Mouse (Mus musculus) embryo, embryonic 10 days (tissue): ENCODE measurements around the gene Dlg5.
A peak's percentile ranks its signal among the peaks of the same experiment; 100 is the strongest.

ENCODE experiments used
- DNase-seq: peaks from one replicate; pipeline ENCODE4 v3.0.0-alpha.2; 2015; ENCODE audit warnings: low spot score

Gene Dlg5

GRCm38 (mm10) chr14:24190131-24190530, 55.6 kb downstream of the Dlg5 start:
- no peak for DNase-seq

- DNase-seq, result no peak
Observed at GRCm38 (mm10) chr14:24189598-24189997, 56.1 kb downstream of the Dlg5 start.

DNA sequence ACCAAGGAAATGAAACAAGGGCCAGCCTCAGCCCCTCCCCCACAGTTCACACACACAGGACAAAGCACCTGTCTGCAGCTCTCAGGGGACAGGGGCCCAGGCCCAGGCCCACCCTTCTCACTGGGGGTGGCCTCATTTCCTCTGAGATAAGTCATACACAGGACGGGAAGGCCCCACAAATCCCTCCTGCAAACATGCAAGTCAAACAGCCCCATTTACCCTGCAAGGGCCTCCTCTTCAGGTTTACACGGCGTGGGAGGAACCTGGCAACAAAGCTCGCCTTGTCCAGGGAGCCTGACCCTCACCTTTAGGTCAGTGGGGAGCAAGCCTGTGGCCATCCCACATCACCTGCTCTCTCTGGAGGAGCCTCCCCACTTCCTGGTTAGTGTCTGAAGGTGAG, 60.2 kb downstream of the Dlg5 start:
- DNase-seq, result no peak

DNA sequence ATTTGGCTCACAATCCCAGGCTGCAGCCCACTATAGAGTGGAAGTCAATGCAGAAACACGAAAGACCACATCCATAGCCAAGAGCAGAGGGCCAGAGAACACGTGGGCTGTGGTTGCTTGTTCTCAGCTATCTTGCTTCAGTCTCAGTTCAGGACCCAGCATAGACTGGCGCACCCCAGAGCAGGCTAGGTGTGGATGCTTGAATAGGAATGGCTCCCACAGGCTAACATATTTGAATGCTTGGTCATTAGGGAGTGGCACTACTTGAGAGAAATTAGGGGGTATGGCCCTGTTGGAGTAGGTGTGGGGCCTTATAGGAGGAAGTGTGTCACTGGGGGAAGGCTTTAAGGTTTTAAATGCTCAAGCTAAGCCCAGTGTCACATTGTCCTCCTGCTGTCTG, 62.8 kb downstream of the Dlg5 start:
- DNase-seq, result no peak

GRCm38 (mm10) chr14:24181811-24182506, 63.8 kb downstream of the Dlg5 start:
- DNase-seq, result peak; percentile 89

DNA sequence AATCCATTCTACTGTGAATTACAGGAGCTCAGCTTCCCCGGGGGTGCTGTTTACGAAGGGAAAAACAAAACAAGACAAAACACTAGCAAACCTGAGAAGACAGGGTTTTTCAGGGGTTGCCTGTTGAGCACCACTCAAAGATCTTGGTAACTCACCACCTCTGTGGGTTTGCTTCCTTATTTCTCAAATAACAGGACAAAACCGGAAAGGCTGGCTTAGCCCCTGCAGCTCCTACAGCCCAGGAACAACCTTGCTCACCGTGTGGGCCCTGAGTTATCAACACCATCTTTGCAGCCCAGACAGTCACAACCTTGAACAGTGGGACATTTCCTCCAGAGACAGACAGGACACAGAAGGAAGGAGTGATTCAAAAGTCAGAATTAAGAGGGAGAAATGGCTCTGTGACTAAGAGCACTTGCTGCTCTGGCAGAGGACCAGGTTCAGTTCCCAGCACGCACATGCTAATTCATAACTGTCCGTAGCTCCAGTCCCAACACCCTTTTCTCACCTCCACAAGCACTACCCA, 66.2 kb downstream of the Dlg5 start:
- DNase-seq, result no peak

GRCm38 (mm10) chr14:24176609-24177008, 69.1 kb downstream of the Dlg5 start:
- DNase-seq, result no peak

- no peak for DNase-seq
Observed at GRCm38 (mm10) chr14:24173326-24173725, 72.4 kb downstream of the Dlg5 start.

DNA sequence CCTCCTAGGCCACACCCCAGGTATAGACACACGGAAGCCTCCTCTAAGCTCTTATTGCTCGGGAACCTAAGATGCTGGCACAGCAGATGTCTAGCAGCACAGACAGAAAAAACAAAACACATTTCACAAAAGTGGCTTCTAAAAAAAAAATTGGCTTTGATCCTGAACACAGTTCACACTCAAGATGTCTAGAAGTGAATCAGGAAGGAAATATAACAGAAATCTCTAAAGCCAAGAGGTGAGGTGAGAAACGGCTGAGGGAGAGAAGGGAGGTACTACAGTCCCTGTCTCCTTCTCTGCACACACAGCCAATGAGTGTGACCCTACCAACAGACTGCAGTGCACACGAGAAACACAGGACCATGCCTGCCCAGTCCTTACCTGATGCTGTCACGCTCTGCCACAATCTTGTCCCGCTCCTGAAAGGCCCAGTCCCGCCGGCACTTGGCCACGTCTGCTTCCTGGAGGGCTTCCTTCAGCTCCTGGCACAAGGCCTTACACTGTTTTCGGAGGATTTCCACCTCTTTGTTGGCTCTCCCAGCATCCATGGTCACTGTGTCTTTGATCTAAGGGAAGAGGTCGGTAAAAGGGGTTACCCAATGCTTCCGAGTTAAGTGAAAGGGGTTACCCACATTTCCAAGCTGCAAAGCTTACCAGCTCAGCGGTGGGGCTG, 73.9 kb downstream of the Dlg5 start:
- no peak for DNase-seq

DNA sequence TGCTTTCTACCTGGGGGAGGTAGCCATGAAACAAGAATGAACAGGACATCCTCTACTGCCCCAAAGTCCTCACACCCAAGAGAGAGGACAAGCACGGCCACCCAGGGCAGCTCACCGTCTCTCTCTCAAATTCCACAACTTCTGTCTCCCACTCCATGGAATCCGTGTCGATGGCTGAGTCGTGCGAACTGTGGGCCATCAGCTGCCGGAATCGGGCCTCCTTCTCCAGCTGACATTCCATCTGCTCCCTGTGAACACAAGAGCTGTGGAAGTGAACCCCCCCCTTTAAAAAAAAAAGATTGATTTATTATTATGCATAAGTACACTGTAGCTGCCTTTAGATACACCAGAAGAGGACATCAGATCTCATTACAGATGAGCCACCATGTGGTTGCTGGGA, 79.7 kb downstream of the Dlg5 start:
- no peak for DNase-seq

- DNase-seq, result no peak
Observed at GRCm38 (mm10) chr14:24164721-24165367, 80.9 kb downstream of the Dlg5 start.

DNA sequence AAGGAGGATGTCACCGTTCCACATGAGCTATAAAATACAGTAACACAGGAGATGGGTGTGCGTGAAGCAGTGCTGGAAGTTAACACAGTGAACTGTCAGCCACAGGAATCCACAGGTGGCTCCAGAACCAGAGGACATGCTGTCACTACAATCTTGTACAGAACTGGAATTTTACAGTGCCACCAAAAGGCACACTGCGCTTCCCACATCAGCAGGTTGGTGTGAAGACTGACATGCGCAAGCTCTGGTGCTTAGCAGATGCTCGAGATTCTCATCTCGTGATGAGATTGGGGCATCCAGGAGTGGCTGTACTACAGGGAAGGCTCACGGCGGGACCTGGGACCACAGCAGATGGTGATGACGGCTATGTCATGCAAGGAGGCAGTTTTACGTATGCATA, 82.9 kb downstream of the Dlg5 start:
- DNase-seq, result no peak

GRCm38 (mm10) chr14:24148892-24149291, 96.8 kb downstream of the Dlg5 start:
- no peak for DNase-seq

DNA sequence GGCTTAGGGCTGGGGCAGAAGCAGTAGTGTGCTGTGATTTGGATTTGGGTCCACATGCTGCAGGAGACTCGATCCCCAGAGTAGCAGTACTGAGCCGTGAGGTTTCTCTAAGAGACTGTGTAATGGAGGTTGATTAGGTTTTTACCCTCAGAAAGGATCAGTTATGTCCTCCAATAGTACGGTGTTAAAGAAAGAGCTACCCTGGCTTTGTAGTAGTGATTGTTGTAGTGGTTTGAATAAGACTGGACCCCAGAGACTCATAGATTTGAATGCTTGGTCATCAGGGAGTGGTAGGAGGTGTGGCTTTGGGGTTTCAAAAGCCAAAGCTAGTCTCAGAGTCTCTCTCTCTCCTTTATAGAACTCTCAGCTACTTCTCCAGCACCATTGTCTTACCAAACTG, 100.9 kb downstream of the Dlg5 start:
- DNase-seq, result no peak

DNA sequence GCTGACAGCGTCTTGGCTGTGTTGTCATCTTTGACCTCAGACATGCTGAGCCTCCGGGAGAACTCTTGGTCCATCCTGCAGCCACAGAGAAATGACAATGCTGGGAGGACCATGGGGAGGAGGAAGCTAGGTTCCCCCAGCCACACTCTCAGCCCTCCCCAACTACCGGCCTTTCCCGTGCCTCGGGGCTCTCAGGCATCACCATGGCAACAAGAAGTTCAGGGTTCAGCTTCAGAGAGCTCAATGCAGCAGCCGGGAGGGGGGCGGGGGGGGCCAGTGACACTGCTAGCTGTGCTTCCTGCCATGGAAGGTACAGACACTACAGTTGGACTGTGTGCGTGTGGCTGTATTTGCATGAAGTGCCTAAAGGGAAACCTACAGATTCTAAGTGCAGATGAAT, 101.3 kb downstream of the Dlg5 start:
- DNase-seq, result peak; percentile 31

- DNase-seq, result no peak
Observed at GRCm38 (mm10) chr14:24142926-24143430, 102.7 kb downstream of the Dlg5 start.

DNA sequence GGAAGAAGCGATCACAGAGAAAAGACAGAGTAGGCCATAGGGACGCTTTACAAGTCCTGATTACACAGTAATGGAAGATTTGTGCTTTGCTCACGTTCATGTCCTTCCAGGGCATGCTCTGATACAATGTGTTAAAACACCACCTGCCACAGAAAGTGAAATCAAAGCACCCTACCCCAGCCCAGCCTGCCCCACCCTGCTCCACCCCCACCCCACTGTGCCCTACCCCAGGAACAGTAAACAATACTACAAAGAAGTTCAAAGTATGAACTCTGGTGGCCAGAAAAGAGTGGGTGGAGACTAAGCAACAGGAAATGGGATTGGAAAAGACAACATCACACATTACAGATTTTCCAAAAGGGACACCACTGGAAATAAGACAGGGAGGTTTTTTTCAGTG, 104.0 kb downstream of the Dlg5 start:
- DNase-seq, result no peak

DNA sequence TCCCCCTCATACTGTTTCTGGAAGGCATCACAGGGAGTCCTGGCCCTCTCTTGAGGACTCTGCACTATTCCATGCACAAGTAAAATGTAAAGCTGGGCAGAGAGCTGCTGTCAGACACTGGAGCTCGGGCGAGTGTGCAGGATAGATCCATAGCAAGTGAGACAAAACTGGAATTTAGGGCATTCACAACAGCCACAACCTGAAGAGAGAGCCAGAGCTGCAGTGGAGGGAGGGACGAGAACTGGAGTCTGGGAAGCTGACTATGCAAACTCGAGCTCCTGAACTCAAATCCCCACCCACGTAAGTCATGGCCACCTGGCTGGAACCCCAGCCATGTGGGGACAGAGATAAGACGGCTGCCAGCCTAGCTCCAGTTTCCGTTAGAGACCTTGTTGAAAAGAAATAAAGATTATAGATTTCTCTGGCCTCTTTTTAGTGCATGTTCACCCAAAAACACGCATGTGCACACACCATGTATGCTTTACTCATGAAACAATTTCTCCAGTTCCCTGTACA, 105.4 kb downstream of the Dlg5 start:
- DNase-seq, result no peak

GRCm38 (mm10) chr14:24136908-24137307, 108.8 kb downstream of the Dlg5 start:
- DNase-seq, result no peak

DNA sequence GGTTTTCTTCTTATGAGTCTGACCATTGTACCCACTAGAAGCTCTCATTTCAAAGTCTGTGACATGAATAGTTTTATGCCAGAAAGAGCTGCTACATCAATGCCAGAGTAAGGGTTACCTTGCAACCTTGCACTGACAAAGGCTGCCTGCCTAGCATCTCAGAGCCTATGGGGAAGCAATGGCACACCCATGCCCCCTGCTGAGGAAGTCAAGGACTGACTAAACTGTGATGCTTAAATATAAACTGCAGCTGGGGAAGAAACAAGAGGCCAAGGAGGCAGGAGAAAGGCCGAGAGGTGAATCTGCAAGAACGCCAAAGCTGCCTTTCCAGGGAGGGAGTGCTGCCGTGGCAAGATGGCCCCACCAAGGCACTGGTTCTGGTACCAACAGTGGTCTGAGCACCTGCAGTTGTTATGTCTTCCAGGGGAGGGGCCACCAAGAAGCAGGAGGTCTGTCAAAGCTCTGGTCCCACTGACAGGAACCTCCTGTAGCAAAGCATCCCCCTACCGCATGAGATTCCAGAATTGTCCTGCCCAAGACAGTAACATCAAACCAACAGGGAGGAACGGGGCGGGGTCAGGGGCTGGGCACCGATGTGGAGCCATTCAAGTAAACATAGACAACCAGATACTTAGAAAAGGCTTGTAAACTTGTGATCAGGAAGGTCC, 111.0 kb downstream of the Dlg5 start:
- no peak for DNase-seq

- no peak for DNase-seq
Observed at GRCm38 (mm10) chr14:24133801-24134200, 111.9 kb downstream of the Dlg5 start.

- DNase-seq, result peak; percentile 27
Observed at GRCm38 (mm10) chr14:24132092-24132491, 113.6 kb downstream of the Dlg5 start.
